Mouse (Mus musculus) thymus, adult 2 months (tissue): ENCODE data around the gene Fhit. TPM values are rescaled to one million over a fixed set of nuclear protein-coding genes. Genes with fewer than 3 reads are reported as not detected.

ENCODE experiments used
- DNase-seq: peaks from one replicate; pipeline ENCODE4 v3.0.0; 2021
- H3K27ac ChIP-seq: fragments of 200-500 bp; 2 replicates; pipeline ENCODE4 v1.5.1; 2012; ENCODE audit warnings: low read length, control low read depth; ENCODE audit not compliant: control insufficient read depth, insufficient read depth
- H3K27me3 ChIP-seq: fragments of 200-500 bp; 2 replicates; pipeline ENCODE4 v1.6.1; 2012; ENCODE audit warnings: mild to moderate bottlenecking, low read length, moderate library complexity, mixed read lengths; ENCODE audit not compliant: control insufficient read depth, insufficient read depth
- H3K36me3 ChIP-seq: fragments of 200-500 bp; 2 replicates; pipeline ENCODE4 v1.6.1; 2012; ENCODE audit warnings: mild to moderate bottlenecking, low read length, moderate library complexity; ENCODE audit not compliant: control insufficient read depth, insufficient read depth
- H3K4me1 ChIP-seq: fragments of 200-500 bp; replicated peaks from 2 replicates; pipeline ENCODE4 v1.6.1; 2012; ENCODE audit warnings: low read length; ENCODE audit not compliant: control insufficient read depth, insufficient read depth
- H3K4me3 ChIP-seq: fragments of 200-500 bp; 2 replicates; pipeline ENCODE4 v1.5.1; 2012; ENCODE audit warnings: mild to moderate bottlenecking, low read length, control low read depth, moderate library complexity; ENCODE audit not compliant: control insufficient read depth, insufficient read depth
- CTCF ChIP-seq: fragments of 200-500 bp; IDR thresholded peaks from 2 replicates; pipeline ENCODE4 v1.5.1; 2012; ENCODE audit warnings: mild to moderate bottlenecking, control low read depth, low read length, moderate library complexity, borderline replicate concordance; ENCODE audit not compliant: control insufficient read depth, poor library complexity, insufficient read depth; ENCODE audit errors: extremely low read depth
- POLR2A ChIP-seq: fragments of 200-500 bp; IDR thresholded peaks from 2 replicates; pipeline ENCODE4 v1.6.1; 2012; ENCODE audit warnings: mild to moderate bottlenecking, low read length, control low read depth, moderate library complexity; ENCODE audit not compliant: control insufficient read depth, poor library complexity, insufficient read depth; ENCODE audit errors: extremely low read depth
- WGBS: fragments of 180-500 bp; shearing (Covaris S2); methylation state at CpG from one replicate; pipeline ENCODE4 v1.1.7; 2018; 5-methylcytosine and 5-hydroxymethylcytosine counted together
- polyA plus RNA-seq: library from polyadenylated mRNA; depleted of rRNA; stranded (reverse); fragments of >200 nt; gene quantifications from 2 replicates; pipeline ENCODE4 v1.2.3, GENCODE M21; 2012

Gene Fhit
- polyA plus RNA-seq, 1 experiment, result 5.4 TPM

DNA sequence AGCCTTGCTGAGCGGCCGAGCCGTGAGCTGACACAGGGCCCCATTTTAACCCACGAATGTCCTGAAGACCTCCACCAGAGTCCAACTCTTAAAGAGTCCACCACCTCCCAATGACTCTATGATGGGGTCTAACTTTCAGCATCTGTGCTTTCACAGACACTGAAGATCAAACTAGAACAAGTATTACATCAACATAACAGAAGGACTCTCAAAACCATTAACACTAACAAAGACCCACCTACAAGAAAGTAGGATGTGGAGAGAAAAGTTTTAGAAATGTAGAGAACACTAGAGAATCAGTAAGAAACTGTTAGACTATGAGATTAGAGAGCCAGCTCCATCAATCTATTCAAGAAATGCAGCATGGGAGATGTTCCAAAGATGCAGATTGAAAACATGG is 501.6 kb downstream of the Fhit start:
- TF ChIP-seq CTCF, result no peak
- no peak for TF ChIP-seq POLR2A
- no peaks in the 10 kb centered on the region for H3K36me3 ChIP-seq
- WGBS, result over 99% methylated on average over 4 of the region's 4 CpGs
- no peak for DNase-seq
- H3K27ac ChIP-seq, result no peak overlapping the region
- no peak overlapping the region for H3K4me3 ChIP-seq
- H3K27me3 ChIP-seq, result no peaks in the 10 kb centered on the region
- no peaks in the 10 kb centered on the region for H3K4me1 ChIP-seq

DNA sequence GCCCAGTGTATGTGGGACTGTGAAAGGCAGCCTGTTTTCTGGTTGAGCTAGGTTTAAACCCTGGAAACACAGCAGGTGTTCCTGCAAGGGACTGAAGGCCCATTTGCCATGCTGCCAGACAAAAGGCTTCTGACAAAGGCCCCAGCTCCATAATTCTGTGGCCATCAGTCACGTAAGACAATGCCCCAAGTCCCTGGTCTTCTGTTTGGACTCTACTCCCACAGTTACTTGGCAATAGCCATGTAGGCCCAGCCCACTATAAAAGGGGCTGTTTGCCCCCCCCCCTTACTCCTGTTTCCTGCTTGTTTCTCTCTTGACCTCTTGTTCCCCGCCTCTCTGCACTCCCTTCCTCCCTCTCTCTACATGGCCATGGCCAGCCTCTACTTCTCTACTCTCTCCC is 502.5 kb downstream of the Fhit start:
- H3K36me3 ChIP-seq, result no peaks in the 10 kb centered on the region
- H3K27ac ChIP-seq, result no peak overlapping the region
- no peaks in the 10 kb centered on the region for H3K4me1 ChIP-seq
- no peak for DNase-seq
- H3K27me3 ChIP-seq, result no peaks in the 10 kb centered on the region
- WGBS, result 88% methylated on average over 2 of the region's 2 CpGs
- H3K4me3 ChIP-seq, result no peak overlapping the region
- TF ChIP-seq POLR2A (no peak), CTCF (no peak)

DNA sequence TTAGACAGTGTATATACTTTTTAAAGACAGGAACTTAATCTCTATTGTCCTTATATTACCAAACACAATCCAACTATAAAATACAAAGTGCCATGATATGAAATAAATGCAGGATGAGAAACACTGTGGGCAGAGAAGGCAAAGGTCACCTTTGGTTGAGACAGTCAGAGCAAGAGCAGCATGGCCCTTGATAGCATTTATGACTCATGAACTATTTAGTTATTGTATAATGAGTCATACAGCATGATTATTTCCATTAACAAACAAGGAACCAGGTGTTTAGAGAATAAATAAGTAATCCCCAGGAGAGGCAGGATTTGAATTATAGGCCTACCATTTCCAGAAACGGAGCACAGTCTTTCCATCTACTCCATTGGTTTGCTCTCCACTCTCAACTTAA is 503.6 kb downstream of the Fhit start:
- no peaks in the 10 kb centered on the region for H3K27me3 ChIP-seq
- no peak overlapping the region for H3K4me3 ChIP-seq
- no peaks in the 10 kb centered on the region for H3K4me1 ChIP-seq
- no peak for TF ChIP-seq POLR2A
- no peak for TF ChIP-seq CTCF
- H3K27ac ChIP-seq, result no peak overlapping the region
- DNase-seq, result no peak
- no peaks in the 10 kb centered on the region for H3K36me3 ChIP-seq
- WGBS, result 97% methylated on average over 1 of the region's 1 CpGs

DNA sequence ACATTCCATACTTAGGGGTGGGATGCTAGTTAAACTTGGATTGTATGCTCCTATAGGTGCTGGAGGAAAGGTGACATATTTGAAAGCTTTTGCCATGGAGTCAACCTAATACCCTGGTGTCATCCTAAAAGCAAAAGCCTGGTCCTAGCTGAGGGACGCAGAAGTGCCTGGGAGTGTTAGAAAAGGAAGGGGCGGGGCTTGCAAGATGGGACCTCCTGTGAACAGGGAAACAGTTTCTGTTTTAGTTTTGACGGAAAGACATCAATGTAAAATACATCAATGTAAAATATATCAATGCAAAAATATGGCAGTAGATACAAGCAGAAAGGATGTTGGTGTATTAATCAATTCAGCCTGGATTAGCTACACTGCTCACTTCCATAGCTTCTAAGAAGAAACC is 504.5 kb downstream of the Fhit start:
- DNase-seq, result no peak
- WGBS, result 74% methylated on average over 3 of the region's 3 CpGs
- H3K4me3 ChIP-seq, result no peak overlapping the region

DNA sequence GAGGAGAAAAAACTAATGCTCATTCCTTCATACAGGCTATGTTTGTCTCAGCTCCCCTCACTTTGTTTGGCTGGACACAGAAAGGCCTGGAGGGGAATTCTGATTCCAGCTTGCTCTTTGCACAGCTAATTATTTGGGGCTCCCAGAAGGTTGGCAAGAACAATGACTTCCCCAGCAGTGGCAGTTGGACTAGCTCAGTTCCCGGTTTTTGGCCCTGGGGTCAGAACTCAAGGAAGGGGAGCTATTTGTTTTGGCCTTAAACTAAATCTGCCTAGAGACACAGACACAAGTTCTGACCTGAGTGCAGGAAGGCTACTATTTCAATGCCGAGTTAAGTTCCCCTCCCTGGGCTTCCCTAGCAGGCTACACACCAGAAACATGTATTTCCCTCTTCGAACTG is 506.0 kb downstream of the Fhit start:
- no peak overlapping the region for H3K4me3 ChIP-seq
- no peak overlapping the region for H3K27ac ChIP-seq
- H3K27me3 ChIP-seq, result no peaks in the 10 kb centered on the region
- no peak for DNase-seq
- TF ChIP-seq CTCF, result no peak
- TF ChIP-seq POLR2A, result no peak
- no peaks in the 10 kb centered on the region for H3K4me1 ChIP-seq
- H3K36me3 ChIP-seq, result no peaks in the 10 kb centered on the region
- WGBS, result 75% methylated on average over 3 of the region's 3 CpGs

More for the DNA sequence above, 504.5 kb downstream of the Fhit start:
- TF ChIP-seq CTCF (no peak), POLR2A (no peak)
- Histone ChIP-seq H3K36me3 (no peaks in the 10 kb centered on the region), H3K4me1 (no peaks in the 10 kb centered on the region), H3K27me3 (no peaks in the 10 kb centered on the region), H3K27ac (no peak overlapping the region)

DNA sequence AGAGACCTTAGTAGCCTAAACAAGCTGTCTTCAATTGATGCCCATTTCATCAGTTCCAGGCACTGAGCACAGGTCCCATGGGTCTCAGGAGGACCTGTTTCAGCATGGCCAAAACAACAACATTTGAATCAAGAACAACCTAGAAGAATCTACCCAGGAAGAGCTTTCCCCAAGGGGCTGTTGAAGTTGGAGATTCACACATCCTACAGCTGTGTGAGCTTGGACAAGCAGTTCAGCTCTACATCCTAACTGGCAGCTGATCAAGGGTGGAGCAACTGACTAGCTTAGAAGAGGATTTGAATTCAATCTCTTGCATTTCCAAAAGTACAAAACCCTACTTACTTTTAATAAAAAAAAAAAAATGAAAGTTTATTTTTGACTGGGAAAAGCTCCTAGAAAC is 514.0 kb downstream of the Fhit start:
- no peak for DNase-seq
- no peak overlapping the region for H3K4me3 ChIP-seq
- no peaks in the 10 kb centered on the region for H3K36me3 ChIP-seq
- H3K27me3 ChIP-seq, result no peaks in the 10 kb centered on the region
- TF ChIP-seq CTCF (no peak), POLR2A (no peak)
- no peak overlapping the region for H3K27ac ChIP-seq
- H3K4me1 ChIP-seq, result no peaks in the 10 kb centered on the region

DNA sequence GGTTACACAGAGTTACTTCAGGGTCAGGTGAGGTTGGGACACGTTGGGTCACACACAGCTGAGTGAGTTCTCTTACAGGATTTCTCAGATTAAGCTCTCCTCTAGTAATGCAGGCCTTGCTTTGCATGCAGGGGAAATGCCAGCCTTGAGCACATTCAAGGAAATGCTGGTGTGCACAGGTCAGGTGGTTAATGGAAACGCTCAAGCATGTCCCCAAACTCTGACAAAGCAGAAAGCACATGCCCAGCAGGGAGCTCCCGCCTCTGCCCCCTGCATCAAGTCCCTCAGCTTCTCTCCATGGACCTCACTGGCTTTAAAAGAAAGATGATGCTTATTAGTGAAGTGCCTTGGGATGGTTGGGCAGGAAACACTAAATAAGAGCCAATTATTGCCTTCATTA is 530.1 kb downstream of the Fhit start:
- no peaks in the 10 kb centered on the region for H3K27me3 ChIP-seq
- no peaks in the 10 kb centered on the region for H3K36me3 ChIP-seq
- no peak overlapping the region for H3K4me3 ChIP-seq
- H3K27ac ChIP-seq, result no peak overlapping the region
- no peaks in the 10 kb centered on the region for H3K4me1 ChIP-seq
- no peak for DNase-seq
- 81% methylated on average over 3 of the region's 3 CpGs for WGBS
- TF ChIP-seq CTCF (no peak), POLR2A (no peak)
